Mouse (Mus musculus) lung, postnatal 0 days (tissue): Measurements from ENCODE around the gene Kpna2. TPM values are rescaled to one million over a fixed set of nuclear protein-coding genes. Genes with fewer than 3 reads are reported as not detected.
"Not testable (repeated sequence)": the region's sequence is repeated elsewhere in the genome, so short reads cannot be mapped to it uniquely, and the experiment has no call there.

ENCODE experiments used
- ATAC-seq: fragments of 200-750 bp; cut with Nextera tagmentation; 2 replicates; pipeline ENCODE4 v1.8.0; 2017; ENCODE audit warnings: moderate library complexity
- DNase-seq: peaks from one replicate; pipeline ENCODE4 v3.0.0-alpha.2; 2016; ENCODE audit warnings: low spot score
- H3K27ac ChIP-seq: fragments of 300-500 bp; sonication (generic); 2 replicates; pipeline ENCODE4 v1.5.1; 2014; ENCODE audit warnings: antibody characterized with exemption, mild to moderate bottlenecking, low read length, mixed read lengths
- H3K27me3 ChIP-seq: fragments of 300-500 bp; sonication (generic); replicated peaks from 2 replicates; pipeline ENCODE4 v1.6.1; 2014; ENCODE audit warnings: low read length, mixed read lengths; ENCODE audit not compliant: insufficient read depth
- H3K36me3 ChIP-seq: fragments of 300-500 bp; sonication (generic); 2 replicates; pipeline ENCODE4 v1.6.1; 2014; ENCODE audit warnings: low read length, mixed read lengths; ENCODE audit not compliant: insufficient read depth
- H3K4me1 ChIP-seq: fragments of 300-500 bp; sonication (generic); 2 replicates; pipeline ENCODE4 v1.6.1; 2014; ENCODE audit warnings: antibody characterized with exemption, low read depth, low read length, mixed read lengths; ENCODE audit not compliant: insufficient read depth
- H3K4me2 ChIP-seq: fragments of 300-500 bp; sonication (generic); replicated peaks from 2 replicates; pipeline ENCODE4 v1.6.1; 2014; ENCODE audit warnings: low read depth, mild to moderate bottlenecking, low read length, moderate library complexity, mixed read lengths
- H3K4me3 ChIP-seq: fragments of 300-500 bp; sonication (generic); 2 replicates; pipeline ENCODE4 v1.5.1; 2014; ENCODE audit warnings: low read depth, low read length
- H3K9ac ChIP-seq: fragments of 300-500 bp; sonication (generic); replicated peaks from 2 replicates; pipeline ENCODE4 v1.6.1; 2014; ENCODE audit warnings: low read depth, mild to moderate bottlenecking
- H3K9me3 ChIP-seq: fragments of 300-500 bp; sonication (generic); 2 replicates; pipeline ENCODE4 v1.6.1; 2016; ENCODE audit warnings: low read length, mixed read lengths
- CTCF ChIP-seq: IDR thresholded peaks from 2 replicates; pipeline ENCODE4 v1.5.1; 2016; ENCODE audit warnings: antibody characterized with exemption, mild to moderate bottlenecking
- EP300 ChIP-seq: IDR thresholded peaks from 2 replicates; pipeline ENCODE4 v1.6.1; 2016; ENCODE audit warnings: antibody characterized with exemption, mild to moderate bottlenecking, control low read depth
- WGBS: fragments of 180-500 bp; shearing (Covaris S2); extraction: QIAGEN DNeasy Blood & Tissue Kit; methylation state at CpG from one replicate; pipeline ENCODE4 v1.1.7; 2014; 5-methylcytosine and 5-hydroxymethylcytosine counted together
- polyA plus RNA-seq: library from polyadenylated mRNA; unstranded; fragments of >200 nt; fragmentation: Nextera tagmentation; extraction: Ambion mirVana; gene quantifications from 2 replicates; pipeline ENCODE4 v1.2.1, GENCODE M21; 2015

Gene Kpna2
- polyA plus RNA-seq, 1 experiment from 2014 or later: 83.6 TPM

GRCm38 (mm10) chr11:106987384-106987783 is 12.0 kb downstream of the Kpna2 start:
- Histone ChIP-seq H3K9ac (no peak overlapping the region), H3K4me1 (no peaks in the 10 kb centered on the region), H3K9me3 (no peaks in the 10 kb centered on the region), H3K4me3 (no peak overlapping the region), H3K4me2 (no peak overlapping the region), H3K27ac (0 out of 2 replicates have a peak overlapping the region, but pooled peaks have one; percentile 22), H3K36me3 (peaks cover 5% of the 10 kb centered on the region; the same call in 1 of the 2 replicates), H3K27me3 (no peaks in the 10 kb centered on the region)
- ATAC-seq (no peak), DNase-seq (no peak)
- WGBS: 92% methylated on average over 2 of the region's 2 CpGs
- TF ChIP-seq CTCF (no peak), EP300 (no peak)

- H3K4me2 ChIP-seq, H3K4me3 ChIP-seq, H3K27me3 ChIP-seq, H3K9ac ChIP-seq, H3K4me1 ChIP-seq, H3K36me3 ChIP-seq, H3K9me3 ChIP-seq: not testable (repeated sequence)
- 65% methylated on average over 9 of the region's 9 CpGs for WGBS
- peak; percentile 86 for ATAC-seq
- peak overlapping the region; percentile 57; the same call in 1 of the 2 replicates for H3K27ac ChIP-seq
- DNase-seq: peak; percentile 86
Observed at GRCm38 (mm10) chr11:106985979-106986604, 13.2 kb downstream of the Kpna2 start.

GRCm38 (mm10) chr11:106982351-106982750 is 17.0 kb downstream of the Kpna2 start:
- Histone ChIP-seq H3K4me1 (no peaks in the 10 kb centered on the region), H3K27ac (peak overlapping the region; percentile 39), H3K9ac (no peak overlapping the region), H3K4me3 (no peak overlapping the region), H3K27me3 (no peaks in the 10 kb centered on the region), H3K4me2 (no peak overlapping the region), H3K36me3 (no peaks in the 10 kb centered on the region), H3K9me3 (no peaks in the 10 kb centered on the region)
- DNase-seq: peak; percentile 92
- peak; percentile 63 for ATAC-seq
- WGBS: 10% methylated on average over 5 of the region's 5 CpGs
- peak; percentile 86 for TF ChIP-seq EP300
- TF ChIP-seq CTCF: no peak

- Histone ChIP-seq H3K4me1 (no peaks in the 10 kb centered on the region), H3K27ac (peak overlapping the region; percentile 39), H3K27me3 (no peaks in the 10 kb centered on the region), H3K36me3 (no peaks in the 10 kb centered on the region), H3K9me3 (no peaks in the 10 kb centered on the region), H3K9ac (no peak overlapping the region), H3K4me2 (no peak overlapping the region), H3K4me3 (no peak overlapping the region)
- TF ChIP-seq EP300: no peak
- TF ChIP-seq CTCF: no peak
- DNase-seq (peak; percentile 46), ATAC-seq (no peak)
- 31% methylated on average over 1 of the region's 1 CpGs for WGBS
Observed at GRCm38 (mm10) chr11:106981787-106982186, 17.6 kb downstream of the Kpna2 start.

- H3K36me3 ChIP-seq: no peaks in the 10 kb centered on the region
- no peak overlapping the region for H3K4me3 ChIP-seq
- ATAC-seq: no peak
- peak; percentile 90 for DNase-seq
- TF ChIP-seq CTCF (peak; percentile 90), EP300 (no peak)
- peaks cover under 1% of the 10 kb centered on the region; the same call in 1 of the 2 replicates for H3K4me1 ChIP-seq
- no peaks in the 10 kb centered on the region for H3K27me3 ChIP-seq
- no peaks in the 10 kb centered on the region for H3K9me3 ChIP-seq
- H3K9ac ChIP-seq: no peak overlapping the region
- WGBS: 17% methylated on average over 7 of the region's 7 CpGs
- H3K4me2 ChIP-seq: no peak overlapping the region
- no peak overlapping the region for H3K27ac ChIP-seq
Observed at GRCm38 (mm10) chr11:106980455-106980854, 18.9 kb downstream of the Kpna2 start.

GRCm38 (mm10) chr11:106976194-106976593 is 23.1 kb downstream of the Kpna2 start:
- Histone ChIP-seq H3K36me3 (no peaks in the 10 kb centered on the region), H3K27me3 (no peaks in the 10 kb centered on the region), H3K9me3 (no peaks in the 10 kb centered on the region), H3K4me1 (peaks cover 3% of the 10 kb centered on the region; the same call in 1 of the 2 replicates), H3K4me2 (no peak overlapping the region), H3K9ac (no peak overlapping the region), H3K27ac (peak overlapping the region; percentile 86), H3K4me3 (no peak overlapping the region)
- 41% methylated on average over 8 of the region's 8 CpGs for WGBS
- TF ChIP-seq EP300 (peak; percentile 67; the same call in 1 of the 2 replicates), CTCF (peak; percentile 39)
- peak; percentile 89 for ATAC-seq
- peak; percentile 95 for DNase-seq
